Mouse (Mus musculus): ENCODE results near the gene G6pdx.

GRCm38 (mm10) chrX:74424443-74424842 is 4.6 kb downstream of the G6pdx start:
- TF ChIP-seq CTCF (conservative IDR thresholded peaks at IDR 0.05; ENCODE audit: low read length), result no peak
- no peak for TF ChIP-seq NANOG (IDR thresholded peaks at IDR 0.05; ENCODE audit: borderline replicate concordance, low read length)
- TF ChIP-seq POU5F1 (IDR thresholded peaks at IDR 0.05; ENCODE audit: borderline replicate concordance, low read length), result no peak
